9 mouse cellular contexts compared by ENCODE assay signal in the genomic region with DNA sequence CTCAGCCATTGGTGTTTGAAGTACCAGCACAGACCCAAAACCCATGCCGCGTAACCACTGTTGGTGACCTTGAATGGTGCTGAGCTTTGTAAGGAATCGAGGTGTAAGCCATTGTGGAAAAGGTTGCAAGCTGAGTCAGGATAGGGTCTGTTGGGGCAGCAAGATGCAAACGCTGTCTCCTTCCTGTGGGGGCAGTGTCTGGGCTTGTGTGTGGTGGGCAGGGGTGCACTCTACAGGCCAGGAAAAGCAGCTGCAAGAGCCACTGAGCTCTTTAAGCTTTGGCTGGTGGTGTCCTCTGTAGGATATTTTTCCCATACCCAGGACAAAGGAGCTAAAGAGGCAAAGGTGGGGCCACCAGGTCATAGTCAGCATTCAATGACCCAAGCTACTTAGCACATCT. TPM values are rescaled to one million over a fixed set of nuclear protein-coding genes. Genes with fewer than 3 reads are reported as not detected.
DNase-seq lines count a peak whose midpoint lies in the region; ATAC-seq and TF ChIP-seq lines count a peak whose summit lies in the region.
"Had no signal": no experiment of that assay in that cellular context is flagged by ENCODE, and none has a peak within 500 bp of the region (broad histone marks: within the 10 kb centered on the region; RNA-seq: fewer than 3 reads in every experiment).

No protein-coding gene starts in this region.

- DNase-seq in heart, embryonic 10.5 days (ENCODE audit: low spot score), result peak; percentile 86
- no peak for DNase-seq in heart, postnatal 14 days
- DNase-seq in CH12.LX (ENCODE audit: extremely low read depth), result peak; percentile 53
- DNase-seq in embryonic facial prominence, embryonic 14.5 days (ENCODE audit: low spot score), result peak; percentile 83
- peak; percentile 46 for DNase-seq in naive thymus-derived CD4-positive, alpha-beta T cell, adult 2 months (ENCODE audit: low read depth)
- DNase-seq in adrenal gland, postnatal 25 days, result no peak

- 43% methylated on average over 4 of the region's 4 CpGs for WGBS in heart, embryonic 10.5 days
- 45% methylated on average over 4 of the region's 4 CpGs for WGBS in embryonic facial prominence, embryonic 14.5 days
- 49% methylated on average over 4 of the region's 4 CpGs for WGBS in kidney, embryonic 15.5 days

- intact Hi-C loops in heart, postnatal 14 days (cut with DNase I), result loop anchor here (1.0 kb wide), 1 partner anchor 59 kb away; no protein-coding TSS in a partner anchor

- 0 out of 2 replicates have a peak overlapping the region, but pooled peaks have one; percentile 19 for H3K27ac ChIP-seq in heart, embryonic 10.5 days
- no peak overlapping the region for H3K27ac ChIP-seq in CH12.LX (ENCODE audit: insufficient read depth, low read depth)
- H3K27ac ChIP-seq in embryonic facial prominence, embryonic 14.5 days (replicated peaks; ENCODE audit: low read depth, low read length), result no peak overlapping the region
- no peak overlapping the region for H3K27ac ChIP-seq in kidney, embryonic 15.5 days

- in situ Hi-C loops in CH12.LX (cut with MboI; ENCODE audit: low pct_ligation_motif_present, low pct_unique_long_range_greater_than_20kb, low sequenced_read_pairs), result loop anchor here (5.0 kb wide), 1 partner anchor 61 kb away; no protein-coding TSS in a partner anchor

- TF ChIP-seq CTCF in CH12.LX (conservative IDR thresholded peaks at IDR 0.05 in 1 of 2, IDR thresholded peaks at IDR 0.05 in 1 of 2; ENCODE audit: low read depth in 2 of 2, low read length in 2 of 2), result peak; percentile 20 to 98; a peak in 3 of 4 replicates

- peaks cover 45% of the 10 kb centered on the region for H3K36me3 ChIP-seq in heart, embryonic 10.5 days
- H3K36me3 ChIP-seq in CH12.LX (replicated peaks in 1 of 2; ENCODE audit: control insufficient read depth in 1 of 2, insufficient read depth in 1 of 2, low read length in 1 of 2), result peaks cover 0 to 43% of the 10 kb centered on the region in 2 experiments
- peaks cover 31% of the 10 kb centered on the region; the same call in 1 of the 2 replicates for H3K36me3 ChIP-seq in embryonic facial prominence, embryonic 14.5 days (ENCODE audit: control insufficient read depth, insufficient read depth, low read length)
- H3K36me3 ChIP-seq in kidney, embryonic 15.5 days, result peaks cover 51% of the 10 kb centered on the region

- dilution Hi-C loops in CH12.LX (cut with MboI; ENCODE audit: extremely low pct_ligation_motif_present, extremely low pct_unique_long_range_greater_than_20kb, low sequenced_read_pairs), result no loop called here

- no peaks in the 10 kb centered on the region for H3K9me3 ChIP-seq in heart, embryonic 10.5 days
- no peaks in the 10 kb centered on the region for H3K9me3 ChIP-seq in CH12.LX (replicated peaks; ENCODE audit: low read length)
- no peaks in the 10 kb centered on the region for H3K9me3 ChIP-seq in embryonic facial prominence, embryonic 14.5 days (ENCODE audit: control insufficient read depth, low read length)
- H3K9me3 ChIP-seq in kidney, embryonic 15.5 days (replicated peaks), result no peaks in the 10 kb centered on the region
- H3K9me3 ChIP-seq: megakaryocyte, embryonic 14.5 days had no signal

- TF ChIP-seq EP300 in CH12.LX (IDR thresholded peaks at IDR 0.05; ENCODE audit: low read length), result no peak

- no peak for TF ChIP-seq POLR2A in CH12.LX (IDR thresholded peaks at IDR 0.05; ENCODE audit: low read depth, low read length)

- H3K4me3 ChIP-seq in heart, embryonic 10.5 days, result no peak overlapping the region
- no peak overlapping the region for H3K4me3 ChIP-seq in CH12.LX (replicated peaks in 1 of 3; ENCODE audit: low read depth in 2 of 3, low read length in 2 of 3, poor library complexity in 1 of 3)
- H3K4me3 ChIP-seq in embryonic facial prominence, embryonic 14.5 days (ENCODE audit: low read depth, low read length), result no peak overlapping the region
- H3K4me3 ChIP-seq in kidney, embryonic 15.5 days (replicated peaks), result no peak overlapping the region
- H3K4me3 ChIP-seq: megakaryocyte, embryonic 14.5 days had no signal

- TF ChIP-seq RAD21 in CH12.LX (IDR thresholded peaks at IDR 0.05; ENCODE audit: low read depth, low read length), result peak; percentile 66

- H3K79me2 ChIP-seq in CH12.LX (replicated peaks; ENCODE audit: control insufficient read depth, extremely low read depth, insufficient read depth, poor library complexity, severe bottlenecking), result no peaks in the 10 kb centered on the region

- peak; percentile 80 for ATAC-seq in embryonic facial prominence, embryonic 14.5 days (ENCODE audit: low read depth)
- ATAC-seq in kidney, embryonic 15.5 days (replicated peaks; ENCODE audit: low FRiP score), result peak; percentile 75
- ATAC-seq in activated CD4-positive, CD25-positive, alpha-beta regulatory T cell, adult 4 months, result no peak

- no peak overlapping the region for H3K9ac ChIP-seq in CH12.LX (ENCODE audit: insufficient read depth, low read depth)
- H3K9ac ChIP-seq in embryonic facial prominence, embryonic 14.5 days (ENCODE audit: low read depth, low read length), result no peak overlapping the region
- H3K9ac ChIP-seq in kidney, embryonic 15.5 days, result no peak overlapping the region

- H3K27me3 ChIP-seq in heart, embryonic 10.5 days (ENCODE audit: insufficient read depth, poor library complexity, severe bottlenecking), result no peaks in the 10 kb centered on the region
- no peaks in the 10 kb centered on the region for H3K27me3 ChIP-seq in CH12.LX (replicated peaks)
- H3K27me3 ChIP-seq in embryonic facial prominence, embryonic 14.5 days (replicated peaks; ENCODE audit: control insufficient read depth, insufficient read depth, low read length), result no peaks in the 10 kb centered on the region
- no peaks in the 10 kb centered on the region for H3K27me3 ChIP-seq in kidney, embryonic 15.5 days
- H3K27me3 ChIP-seq: megakaryocyte, embryonic 14.5 days had no signal

- peaks cover 8% of the 10 kb centered on the region for H3K4me1 ChIP-seq in heart, embryonic 10.5 days
- peaks cover 0 to 6% of the 10 kb centered on the region in 2 experiments; a peak in 2 of 4 replicates for H3K4me1 ChIP-seq in CH12.LX (ENCODE audit: control insufficient read depth in 1 of 2, insufficient read depth in 2 of 2)
- no peaks in the 10 kb centered on the region for H3K4me1 ChIP-seq in embryonic facial prominence, embryonic 14.5 days (ENCODE audit: control insufficient read depth, insufficient read depth, low read length)
- peaks cover 10% of the 10 kb centered on the region for H3K4me1 ChIP-seq in kidney, embryonic 15.5 days

- no peak overlapping the region for H3K4me2 ChIP-seq in CH12.LX (ENCODE audit: insufficient read depth, low read depth, poor library complexity, severe bottlenecking)
- H3K4me2 ChIP-seq in embryonic facial prominence, embryonic 14.5 days (ENCODE audit: low read depth, low read length), result no peak overlapping the region
- no peak overlapping the region for H3K4me2 ChIP-seq in kidney, embryonic 15.5 days

TF ChIP-seq in CH12.LX, 34 proteins besides CTCF, POLR2A, EP300 and RAD21:
- TF ChIP-seq NELFE (IDR thresholded peaks at IDR 0.05; ENCODE audit: low read depth, low read length) (peak; percentile 51; the same call in 1 of the 2 replicates), CHD1 (IDR thresholded peaks at IDR 0.05; ENCODE audit: low read depth, low read length) (no peak), IRF4 (IDR thresholded peaks at IDR 0.05; ENCODE audit: low read depth, low read length) (no peak), TCF12 (IDR thresholded peaks at IDR 0.05; ENCODE audit: low read depth, low read length) (no peak), SMC3 (IDR thresholded peaks at IDR 0.05; ENCODE audit: low read depth, low read length) (peak; percentile 56), HCFC1 (IDR thresholded peaks at IDR 0.05; ENCODE audit: low read depth, low read length) (no peak)

RNA-seq across cellular contexts. Expression of gene Tcp11, which starts 32.0 kb away (rescaled TPM):
- polyA plus RNA-seq in heart, embryonic 10.5 days (2016; fragmentation: Nextera tagmentation; extraction: Ambion mirVana), result 0.59 and 0.67 TPM in 2 replicates
- total RNA-seq in heart, postnatal 14 days (2021), result not detected
- not detected in 2 replicates for total RNA-seq in CH12.LX (2012; rRNA removed)
- total RNA-seq in CH12.LX (2014; rRNA removed), result not detected in 2 replicates
- not detected in 2 replicates for polyA plus RNA-seq in CH12.LX (2012; ENCODE audit: insufficient read length, low read depth)
- 1.4 and 2.4 TPM in 2 replicates for polyA plus RNA-seq in embryonic facial prominence, embryonic 14.5 days (2014; fragmentation: Nextera tagmentation; extraction: Ambion mirVana)
- 5.8 and 6.1 TPM in 2 replicates for polyA plus RNA-seq in kidney, embryonic 15.5 days (2015; fragmentation: Nextera tagmentation; extraction: Ambion mirVana)
- total RNA-seq in adrenal gland, postnatal 25 days (2021), result not detected in 2 replicates
- polyA plus RNA-seq in activated CD4-positive, CD25-positive, alpha-beta regulatory T cell, adult 4 months (2017; shearing (Covaris generic)), result 1 to 10 TPM; 1.0 to 1.6 TPM

Comparison
In these comparisons a context has a peak if more than half of its experiments do, and no peak if none do; other contexts are left out.
1. DNase-seq: peak in heart, embryonic 10.5 days (single experiment), CH12.LX (single experiment), embryonic facial prominence, embryonic 14.5 days (single experiment) and naive thymus-derived CD4-positive, alpha-beta T cell, adult 2 months (single experiment); none in heart, postnatal 14 days (0 of 2) and adrenal gland, postnatal 25 days (single experiment).